Mouse (Mus musculus) CD8-positive naive resting alpha-beta T cell, adult 57 days (primary cell): Measurements from ENCODE around the gene Trem1. TPM values are rescaled to one million over a fixed set of nuclear protein-coding genes. Genes with fewer than 3 reads are reported as not detected.

Source experiments
- total RNA-seq: library from RNA; stranded (reverse); gene quantifications from one replicate; pipeline ENCODE4 v1.2.4, GENCODE M21; 2023

The Trem1 gene
- total RNA-seq: 1.2 TPM

DNA sequence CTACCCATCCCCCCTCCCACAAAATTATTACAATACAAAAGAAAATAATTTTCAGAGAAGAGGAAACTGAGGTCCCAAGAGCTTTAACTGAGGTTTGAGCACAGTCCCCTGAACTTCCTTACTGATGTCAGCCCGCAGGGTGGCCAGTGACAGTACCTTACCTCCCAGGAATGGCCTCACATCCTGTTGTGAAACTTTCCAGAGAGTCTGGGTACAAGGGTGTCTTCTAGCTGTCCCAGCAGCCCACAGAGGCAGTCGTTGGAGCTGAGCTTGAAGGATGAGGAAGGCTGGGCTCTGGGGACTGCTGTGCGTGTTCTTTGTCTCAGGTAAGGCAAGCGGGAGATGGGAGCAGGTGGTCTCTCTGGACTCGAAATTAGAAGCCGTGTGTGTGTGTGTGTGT, at the start of gene Trem1:
Gene Trem1, plus strand, starts transcription at position 251 of the 400 bp plus-strand sequence.

DNA sequence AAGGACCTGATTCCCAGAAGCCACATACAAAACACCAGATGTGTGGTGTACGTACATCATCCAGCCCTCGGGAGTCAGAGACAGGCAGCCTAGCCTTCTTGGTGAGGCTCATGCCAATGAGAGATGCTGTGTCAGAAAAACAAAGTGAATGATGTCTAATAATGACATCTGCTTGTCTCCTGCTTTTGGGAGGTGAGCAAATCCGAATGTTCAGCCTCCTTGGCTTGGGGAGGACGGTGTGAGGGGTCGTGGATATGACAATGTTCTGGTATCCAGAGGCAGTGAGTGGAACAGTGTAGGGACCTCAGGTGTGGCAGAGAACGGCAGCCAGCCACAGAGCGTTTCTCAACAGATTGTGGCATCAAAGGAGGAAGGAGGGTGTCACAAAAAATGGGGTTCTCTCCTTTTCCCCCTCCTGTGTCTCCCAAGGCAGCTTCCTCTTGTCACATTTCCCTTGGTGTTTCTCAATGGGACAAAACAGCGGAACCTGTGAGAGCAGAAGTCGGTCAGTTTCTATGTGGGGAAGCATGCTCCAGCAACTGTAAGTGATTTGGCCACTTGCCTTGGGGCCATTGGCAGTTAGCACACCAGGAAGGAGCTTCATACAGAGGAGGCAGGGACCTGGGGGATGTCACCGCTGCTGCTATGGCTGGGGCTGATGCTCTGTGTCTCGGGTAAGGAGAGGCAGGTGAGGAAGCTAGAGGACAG, 14.8 kb downstream of the Trem1 start, which contains the start of gene Trem3:
Gene Trem3, plus strand, starts transcription at position 557 of the 708 bp plus-strand sequence.

GRCm38 (mm10) chr17:48263741-48264362, 31.3 kb downstream of the Trem1 start, which contains the start of gene Treml4:
Gene Treml4 (plus strand): TSS chr17:48264295.

Other genes with a start within 250 kb of the Trem1 start
- not detected for gene 1700122O11Rik, start 194.5 kb upstream of the Trem1 start, total RNA-seq
- not detected for gene 1700067P10Rik, start 143.4 kb upstream of the Trem1 start, total RNA-seq
- not detected for gene 9830107B12Rik, start 86.5 kb upstream of the Trem1 start, total RNA-seq
- 1.6 TPM for gene A530064D06Rik, start 65.5 kb upstream of the Trem1 start, total RNA-seq
- gene Trem3, start 15.0 kb downstream of the Trem1 start, total RNA-seq: 0.89 TPM
- gene Treml4, start 31.5 kb downstream of the Trem1 start, total RNA-seq: 2.9 TPM
- 78.0 TPM for gene Treml2, start 66.7 kb downstream of the Trem1 start, total RNA-seq
- gene B430306N03Rik, start 83.4 kb downstream of the Trem1 start, total RNA-seq: 3.5 TPM
- gene Trem2, start 113.6 kb downstream of the Trem1 start, total RNA-seq: not detected
- gene Treml1, start 127.1 kb downstream of the Trem1 start, total RNA-seq: not detected
- gene Nfya, start 177.1 kb downstream of the Trem1 start, total RNA-seq: 75.1 TPM
- gene Oard1, start 177.2 kb downstream of the Trem1 start, total RNA-seq: 28.4 TPM
- gene Apobec2, start 200.2 kb downstream of the Trem1 start, total RNA-seq: 2.9 TPM
- 1.3 TPM for gene Tspo2, start 218.8 kb downstream of the Trem1 start, total RNA-seq
- 17.2 TPM for gene Unc5cl, start 222.1 kb downstream of the Trem1 start, total RNA-seq